ENCODE assay signal across 9 mouse cellular contexts in genomic region chr6:106822329-106822728, GRCm38 (mm10). TPM values are rescaled to one million over a fixed set of nuclear protein-coding genes. Genes with fewer than 3 reads are reported as not detected.
DNase-seq lines count a peak whose midpoint lies in the region; ATAC-seq lines count a peak whose summit lies in the region.
"Had no signal": no experiment of that assay in that cellular context is flagged by ENCODE, and none has a peak within 500 bp of the region (broad histone marks: within the 10 kb centered on the region; RNA-seq: fewer than 3 reads in every experiment).

No protein-coding gene starts in this region.

- WGBS in midbrain, embryonic 14.5 days: 47% methylated on average over 1 of the region's 1 CpGs
- WGBS in midbrain, embryonic 10.5 days: 61% methylated on average over 1 of the region's 1 CpGs
- WGBS in forebrain, embryonic 14.5 days: 57% methylated on average over 1 of the region's 1 CpGs
- WGBS in midbrain, embryonic 16.5 days: 55% methylated on average over 1 of the region's 1 CpGs
- WGBS in heart, embryonic 12.5 days: 60% methylated on average over 1 of the region's 1 CpGs

- H3K36me3 ChIP-seq in midbrain, embryonic 14.5 days (ENCODE audit: control insufficient read depth, insufficient read depth, low read length): no peaks in the 10 kb centered on the region
- no peaks in the 10 kb centered on the region for H3K36me3 ChIP-seq in midbrain, embryonic 10.5 days
- H3K36me3 ChIP-seq in forebrain, embryonic 14.5 days (ENCODE audit: control insufficient read depth, insufficient read depth, low read length): no peaks in the 10 kb centered on the region
- H3K36me3 ChIP-seq in midbrain, embryonic 16.5 days (ENCODE audit: control insufficient read depth, insufficient read depth, low read length): no peaks in the 10 kb centered on the region
- H3K36me3 ChIP-seq in heart, embryonic 12.5 days: no peaks in the 10 kb centered on the region
- H3K36me3 ChIP-seq: embryonic facial prominence, embryonic 15.5 days had no signal

- ATAC-seq in midbrain, embryonic 14.5 days (ENCODE audit: low FRiP score, low TSS enrichment): no peak
- peak; percentile 32; the same call in 1 of the 2 replicates for ATAC-seq in forebrain, embryonic 14.5 days
- ATAC-seq in midbrain, embryonic 16.5 days: peak; percentile 70; the same call in 1 of the 2 replicates
- no peak for ATAC-seq in heart, embryonic 12.5 days (ENCODE audit: insufficient number of reproducible peaks, low FRiP score)

- H3K4me2 ChIP-seq in midbrain, embryonic 14.5 days (ENCODE audit: low read length): no peak overlapping the region
- H3K4me2 ChIP-seq in forebrain, embryonic 14.5 days (ENCODE audit: low read length): no peak overlapping the region
- no peak overlapping the region for H3K4me2 ChIP-seq in midbrain, embryonic 16.5 days (ENCODE audit: low read length)
- H3K4me2 ChIP-seq in heart, embryonic 12.5 days: no peak overlapping the region
- H3K4me2 ChIP-seq: embryonic facial prominence, embryonic 15.5 days had no signal

- no peak overlapping the region for H3K27ac ChIP-seq in midbrain, embryonic 14.5 days (replicated peaks; ENCODE audit: low read depth, low read length)
- H3K27ac ChIP-seq in midbrain, embryonic 10.5 days (replicated peaks): no peak overlapping the region
- no peak overlapping the region for H3K27ac ChIP-seq in forebrain, embryonic 14.5 days (ENCODE audit: low read depth, low read length)
- no peak overlapping the region for H3K27ac ChIP-seq in midbrain, embryonic 16.5 days (ENCODE audit: low read length)
- no peak overlapping the region for H3K27ac ChIP-seq in heart, embryonic 12.5 days (ENCODE audit: poor library complexity, severe bottlenecking)
- H3K27ac ChIP-seq: embryonic facial prominence, embryonic 15.5 days had no signal

- peak; percentile 59 for DNase-seq in adrenal gland, postnatal 10 days
- DNase-seq in adrenal gland, adult 8-10 months: no peak
- DNase-seq in midbrain, embryonic 14.5 days: peak; percentile 85
- DNase-seq in midbrain, embryonic 10.5 days (ENCODE audit: low spot score): no peak
- peak; percentile 69 for DNase-seq in forebrain, embryonic 14.5 days (ENCODE audit: low spot score)
- no peak for DNase-seq in lung, postnatal 14 days

- no peak overlapping the region for H3K4me3 ChIP-seq in midbrain, embryonic 14.5 days (replicated peaks; ENCODE audit: low read depth, low read length)
- H3K4me3 ChIP-seq in midbrain, embryonic 10.5 days: no peak overlapping the region
- no peak overlapping the region for H3K4me3 ChIP-seq in forebrain, embryonic 14.5 days (ENCODE audit: low read depth, low read length)
- H3K4me3 ChIP-seq in midbrain, embryonic 16.5 days (ENCODE audit: low read depth, low read length): no peak overlapping the region
- no peak overlapping the region for H3K4me3 ChIP-seq in heart, embryonic 12.5 days
- H3K4me3 ChIP-seq: embryonic facial prominence, embryonic 15.5 days had no signal

- no peaks in the 10 kb centered on the region for H3K4me1 ChIP-seq in midbrain, embryonic 14.5 days (ENCODE audit: control insufficient read depth, insufficient read depth, low read length)
- no peaks in the 10 kb centered on the region for H3K4me1 ChIP-seq in midbrain, embryonic 10.5 days
- no peaks in the 10 kb centered on the region for H3K4me1 ChIP-seq in forebrain, embryonic 14.5 days (ENCODE audit: control insufficient read depth, insufficient read depth, low read length)
- peaks cover 3% of the 10 kb centered on the region; the same call in 1 of the 2 replicates for H3K4me1 ChIP-seq in midbrain, embryonic 16.5 days (ENCODE audit: control insufficient read depth, insufficient read depth, low read length)
- H3K4me1 ChIP-seq in heart, embryonic 12.5 days (replicated peaks): no peaks in the 10 kb centered on the region
- H3K4me1 ChIP-seq: embryonic facial prominence, embryonic 15.5 days had no signal

- H3K27me3 ChIP-seq in midbrain, embryonic 14.5 days (ENCODE audit: control insufficient read depth, insufficient read depth, low read length): no peaks in the 10 kb centered on the region
- H3K27me3 ChIP-seq in midbrain, embryonic 10.5 days (ENCODE audit: low read depth, poor library complexity, severe bottlenecking): no peaks in the 10 kb centered on the region
- H3K27me3 ChIP-seq in forebrain, embryonic 14.5 days (replicated peaks; ENCODE audit: control insufficient read depth, insufficient read depth, low read length): no peaks in the 10 kb centered on the region
- H3K27me3 ChIP-seq in midbrain, embryonic 16.5 days (ENCODE audit: control insufficient read depth, insufficient read depth, low read depth, low read length): no peaks in the 10 kb centered on the region
- H3K27me3 ChIP-seq in heart, embryonic 12.5 days (replicated peaks): no peaks in the 10 kb centered on the region
- H3K27me3 ChIP-seq: embryonic facial prominence, embryonic 15.5 days had no signal

- no peak overlapping the region for H3K9ac ChIP-seq in midbrain, embryonic 14.5 days (replicated peaks; ENCODE audit: low read length)
- H3K9ac ChIP-seq in forebrain, embryonic 14.5 days (ENCODE audit: low read length): no peak overlapping the region
- H3K9ac ChIP-seq in midbrain, embryonic 16.5 days (ENCODE audit: low read depth, low read length): no peak overlapping the region
- no peak overlapping the region for H3K9ac ChIP-seq in heart, embryonic 12.5 days
- H3K9ac ChIP-seq: embryonic facial prominence, embryonic 15.5 days had no signal

- H3K9me3 ChIP-seq in midbrain, embryonic 14.5 days (ENCODE audit: control insufficient read depth, low read length): no peaks in the 10 kb centered on the region
- no peaks in the 10 kb centered on the region for H3K9me3 ChIP-seq in midbrain, embryonic 10.5 days (replicated peaks)
- no peaks in the 10 kb centered on the region for H3K9me3 ChIP-seq in forebrain, embryonic 14.5 days (replicated peaks; ENCODE audit: control insufficient read depth, low read length)
- no peaks in the 10 kb centered on the region for H3K9me3 ChIP-seq in midbrain, embryonic 16.5 days (replicated peaks; ENCODE audit: control insufficient read depth, low read length, poor library complexity, severe bottlenecking)
- H3K9me3 ChIP-seq in heart, embryonic 12.5 days (replicated peaks): no peaks in the 10 kb centered on the region
- H3K9me3 ChIP-seq: embryonic facial prominence, embryonic 15.5 days had no signal

RNA-seq across cellular contexts. Expression of gene Crbn, which starts 22.5 kb away (rescaled TPM):
- 10 to 100 TPM; 51.5 to 54.2 TPM for total RNA-seq in adrenal gland, postnatal 10 days (2021)
- total RNA-seq in adrenal gland, adult 8-10 months (2022): 10 to 100 TPM; 73.5 to 79.2 (median 73.9) TPM
- 58.3 and 72.8 TPM in 2 replicates for polyA plus RNA-seq in midbrain, embryonic 14.5 days (2014; fragmentation: Nextera tagmentation; extraction: Ambion mirVana)
- polyA plus RNA-seq in midbrain, embryonic 10.5 days (2016; fragmentation: Nextera tagmentation; extraction: Ambion mirVana): 44.3 and 49.8 TPM in 2 replicates
- 63.4 and 69.4 TPM in 2 replicates for polyA plus RNA-seq in forebrain, embryonic 14.5 days (2014; fragmentation: Nextera tagmentation; extraction: Ambion mirVana)
- polyA plus RNA-seq in midbrain, embryonic 16.5 days (2015; fragmentation: Nextera tagmentation; extraction: Ambion mirVana): 62.0 and 63.6 TPM in 2 replicates
- 31.1 and 33.4 TPM in 2 replicates for polyA plus RNA-seq in heart, embryonic 12.5 days (2016; fragmentation: Nextera tagmentation; extraction: Ambion mirVana)

RNA-seq across cellular contexts. Expression of gene Trnt1, which starts 53.4 kb away (rescaled TPM):
- 10 to 100 TPM; 54.1 to 54.4 TPM for total RNA-seq in adrenal gland, postnatal 10 days (2021)
- total RNA-seq in adrenal gland, adult 8-10 months (2022): 10 to 100 TPM; 47.8 to 64.1 (median 55.2) TPM
- 66.0 and 69.0 TPM in 2 replicates for polyA plus RNA-seq in midbrain, embryonic 14.5 days (2014; fragmentation: Nextera tagmentation; extraction: Ambion mirVana)
- 68.3 and 71.5 TPM in 2 replicates for polyA plus RNA-seq in midbrain, embryonic 10.5 days (2016; fragmentation: Nextera tagmentation; extraction: Ambion mirVana)
- polyA plus RNA-seq in forebrain, embryonic 14.5 days (2014; fragmentation: Nextera tagmentation; extraction: Ambion mirVana): 68.7 and 81.7 TPM in 2 replicates
- 61.2 and 68.3 TPM in 2 replicates for polyA plus RNA-seq in midbrain, embryonic 16.5 days (2015; fragmentation: Nextera tagmentation; extraction: Ambion mirVana)
- polyA plus RNA-seq in heart, embryonic 12.5 days (2016; fragmentation: Nextera tagmentation; extraction: Ambion mirVana): 48.8 and 50.8 TPM in 2 replicates

Comparison
In these comparisons a context has a peak if more than half of its experiments do, and no peak if none do; other contexts are left out.
1. DNase-seq: peak in adrenal gland, postnatal 10 days (single experiment), midbrain, embryonic 14.5 days (single experiment) and forebrain, embryonic 14.5 days (single experiment); none in adrenal gland, adult 8-10 months (single experiment), midbrain, embryonic 10.5 days (single experiment) and lung, postnatal 14 days (single experiment).
2. ATAC-seq: peak in forebrain, embryonic 14.5 days (single experiment) and midbrain, embryonic 16.5 days (single experiment); none in midbrain, embryonic 14.5 days (single experiment) and heart, embryonic 12.5 days (single experiment).